Mouse (Mus musculus): ENCODE measurements around the gene Atxn1.

DNA sequence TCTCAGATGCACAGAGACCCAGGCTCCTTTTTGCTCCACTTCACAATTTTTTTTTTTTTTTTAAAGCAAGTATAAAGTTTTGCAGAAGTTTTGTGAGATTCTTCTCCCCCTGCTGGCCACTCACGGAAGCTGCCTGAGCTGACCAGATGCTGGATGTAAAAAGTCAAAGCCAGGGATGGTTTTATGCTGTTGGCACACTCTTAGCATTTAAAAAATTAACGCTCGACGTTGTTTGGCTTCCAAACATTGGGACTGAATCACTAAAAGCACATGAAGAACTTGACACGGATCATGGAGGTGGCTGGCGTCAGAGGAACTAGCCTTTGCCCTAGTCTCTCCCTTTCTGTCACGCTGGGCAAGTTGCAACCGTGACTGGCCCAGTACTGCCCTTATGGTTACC is 327.5 kb downstream of the Atxn1 start:
- TF ChIP-seq CTCF (IDR thresholded peaks at IDR 0.05; ENCODE audit: borderline replicate concordance, insufficient read depth, low read length), result peak; percentile 15; the same call in 1 of the 2 replicates
- TF ChIP-seq POLR2A (IDR thresholded peaks at IDR 0.05; ENCODE audit: low read depth, low read length), result no peak
